10 mouse cellular contexts compared by ENCODE assay signal in the genomic region with DNA sequence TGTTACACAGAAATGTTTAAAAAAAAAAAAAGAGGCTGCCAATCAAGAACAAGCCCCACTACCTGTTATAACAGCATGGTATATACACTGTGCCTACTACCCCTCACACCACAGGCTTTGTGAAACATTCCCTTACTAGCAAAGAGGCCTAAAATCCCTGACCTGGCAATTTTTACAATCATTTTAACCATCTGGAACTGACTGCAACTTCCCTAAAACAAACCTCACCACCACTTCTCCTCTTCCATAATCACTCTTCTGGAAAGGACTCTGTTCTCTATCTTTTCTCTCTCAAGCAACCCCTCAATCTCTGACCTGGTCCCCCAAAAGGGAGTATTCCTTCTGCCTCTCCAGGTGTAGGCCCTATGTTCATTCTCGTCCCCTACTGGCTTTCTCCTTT. TPM values are rescaled to one million over a fixed set of nuclear protein-coding genes. Genes with fewer than 3 reads are reported as not detected.
DNase-seq lines count a peak whose midpoint lies in the region; ATAC-seq lines count a peak whose summit lies in the region.
"Had no signal": no experiment of that assay in that cellular context is flagged by ENCODE, and none has a peak within 500 bp of the region (broad histone marks: within the 10 kb centered on the region; RNA-seq: fewer than 3 reads in every experiment).

No protein-coding gene starts in this region.

- no peaks in the 10 kb centered on the region for H3K36me3 ChIP-seq in hindbrain, embryonic 10.5 days
- no peaks in the 10 kb centered on the region for H3K36me3 ChIP-seq in hindbrain, embryonic 11.5 days (ENCODE audit: control insufficient read depth, insufficient read depth, low read length)
- H3K36me3 ChIP-seq in embryonic facial prominence, embryonic 10.5 days (replicated peaks), result no peaks in the 10 kb centered on the region
- no peaks in the 10 kb centered on the region for H3K36me3 ChIP-seq in hindbrain, embryonic 15.5 days
- H3K36me3 ChIP-seq in midbrain, embryonic 14.5 days (ENCODE audit: control insufficient read depth, insufficient read depth, low read length), result no peaks in the 10 kb centered on the region

- H3K4me1 ChIP-seq in hindbrain, embryonic 10.5 days (replicated peaks), result peaks cover 41% of the 10 kb centered on the region
- peaks cover 5% of the 10 kb centered on the region for H3K4me1 ChIP-seq in hindbrain, embryonic 11.5 days (replicated peaks; ENCODE audit: control insufficient read depth, insufficient read depth, low read length)
- H3K4me1 ChIP-seq in embryonic facial prominence, embryonic 10.5 days, result peaks cover 45% of the 10 kb centered on the region
- H3K4me1 ChIP-seq in hindbrain, embryonic 15.5 days (replicated peaks), result peaks cover 42% of the 10 kb centered on the region
- peaks cover 32% of the 10 kb centered on the region for H3K4me1 ChIP-seq in midbrain, embryonic 14.5 days (ENCODE audit: control insufficient read depth, insufficient read depth, low read length)

- no peaks in the 10 kb centered on the region for H3K9me3 ChIP-seq in hindbrain, embryonic 10.5 days
- no peaks in the 10 kb centered on the region for H3K9me3 ChIP-seq in hindbrain, embryonic 11.5 days (ENCODE audit: control insufficient read depth, low read length)
- H3K9me3 ChIP-seq in embryonic facial prominence, embryonic 10.5 days, result no peaks in the 10 kb centered on the region
- H3K9me3 ChIP-seq in hindbrain, embryonic 15.5 days, result no peaks in the 10 kb centered on the region
- no peaks in the 10 kb centered on the region for H3K9me3 ChIP-seq in midbrain, embryonic 14.5 days (ENCODE audit: control insufficient read depth, low read length)

- H3K27ac ChIP-seq in hindbrain, embryonic 10.5 days, result no peak overlapping the region
- H3K27ac ChIP-seq in hindbrain, embryonic 11.5 days (ENCODE audit: low read depth, low read length), result no peak overlapping the region
- H3K27ac ChIP-seq in embryonic facial prominence, embryonic 10.5 days (replicated peaks), result no peak overlapping the region
- no peak overlapping the region for H3K27ac ChIP-seq in hindbrain, embryonic 15.5 days (replicated peaks)
- no peak overlapping the region for H3K27ac ChIP-seq in midbrain, embryonic 14.5 days (replicated peaks; ENCODE audit: low read depth, low read length)

- ATAC-seq in hindbrain, embryonic 11.5 days (ENCODE audit: low FRiP score), result no peak
- no peak for ATAC-seq in hindbrain, embryonic 15.5 days (ENCODE audit: low FRiP score, low read depth)
- no peak for ATAC-seq in midbrain, embryonic 14.5 days (ENCODE audit: low FRiP score, low TSS enrichment)
- ATAC-seq: Patski had no signal

- H3K27me3 ChIP-seq in hindbrain, embryonic 10.5 days (ENCODE audit: insufficient read depth, poor library complexity, severe bottlenecking), result no peaks in the 10 kb centered on the region
- H3K27me3 ChIP-seq in hindbrain, embryonic 11.5 days (ENCODE audit: control insufficient read depth, insufficient read depth, low read length), result no peaks in the 10 kb centered on the region
- no peaks in the 10 kb centered on the region for H3K27me3 ChIP-seq in embryonic facial prominence, embryonic 10.5 days (replicated peaks; ENCODE audit: low read depth, poor library complexity, severe bottlenecking)
- no peaks in the 10 kb centered on the region for H3K27me3 ChIP-seq in hindbrain, embryonic 15.5 days
- H3K27me3 ChIP-seq in midbrain, embryonic 14.5 days (ENCODE audit: control insufficient read depth, insufficient read depth, low read length), result no peaks in the 10 kb centered on the region
- H3K27me3 ChIP-seq: Patski had no signal

- no peak for DNase-seq in hindbrain, embryonic 10.5 days (ENCODE audit: low spot score)
- no peak for DNase-seq in hindbrain, embryonic 11.5 days (ENCODE audit: low spot score)
- no peak for DNase-seq in embryonic facial prominence, embryonic 10.5 days (ENCODE audit: low spot score)
- DNase-seq in midbrain, embryonic 14.5 days, result no peak
- no peak for DNase-seq in ovary, adult 18-20 months (ENCODE audit: low spot score)
- DNase-seq in spleen, postnatal 14 days (ENCODE audit: low spot score in 2 of 2), result no peak
- DNase-seq in spleen, adult 18-20 months, result no peak
- DNase-seq: gastrocnemius, postnatal 25 days had no signal

- H3K9ac ChIP-seq in hindbrain, embryonic 11.5 days (ENCODE audit: low read depth, low read length), result no peak overlapping the region
- H3K9ac ChIP-seq in hindbrain, embryonic 15.5 days, result no peak overlapping the region
- H3K9ac ChIP-seq in midbrain, embryonic 14.5 days (replicated peaks; ENCODE audit: low read length), result peak overlapping the region; percentile 23; the same call in 1 of the 2 replicates

- 57% methylated on average over 1 of the region's 1 CpGs for WGBS in hindbrain, embryonic 10.5 days
- 79% methylated on average over 1 of the region's 1 CpGs for WGBS in hindbrain, embryonic 11.5 days
- WGBS in embryonic facial prominence, embryonic 10.5 days, result 68% methylated on average over 1 of the region's 1 CpGs
- 61% methylated on average over 1 of the region's 1 CpGs for WGBS in hindbrain, embryonic 15.5 days
- 56% methylated on average over 1 of the region's 1 CpGs for WGBS in midbrain, embryonic 14.5 days

- peak overlapping the region; percentile 20; the same call in 1 of the 2 replicates for H3K4me3 ChIP-seq in hindbrain, embryonic 10.5 days
- no peak overlapping the region for H3K4me3 ChIP-seq in hindbrain, embryonic 11.5 days (ENCODE audit: low read depth, low read length)
- peak overlapping the region; percentile 25; the same call in 1 of the 2 replicates for H3K4me3 ChIP-seq in embryonic facial prominence, embryonic 10.5 days
- no peak overlapping the region for H3K4me3 ChIP-seq in hindbrain, embryonic 15.5 days
- 0 out of 2 replicates have a peak overlapping the region, but pooled peaks have one; percentile 7 for H3K4me3 ChIP-seq in midbrain, embryonic 14.5 days (replicated peaks; ENCODE audit: low read depth, low read length)

- no peak overlapping the region for H3K4me2 ChIP-seq in hindbrain, embryonic 11.5 days (replicated peaks; ENCODE audit: low read depth, low read length)
- peak overlapping the region; percentile 60 for H3K4me2 ChIP-seq in hindbrain, embryonic 15.5 days
- peak overlapping the region; percentile 89 for H3K4me2 ChIP-seq in midbrain, embryonic 14.5 days (ENCODE audit: low read length)

RNA-seq across cellular contexts. Expression of gene Rmnd5a, which starts 2.4 kb away (rescaled TPM):
- 7.9 and 10.4 TPM in 2 replicates for polyA plus RNA-seq in hindbrain, embryonic 10.5 days (2016; fragmentation: Nextera tagmentation; extraction: Ambion mirVana)
- 7.1 and 10.6 TPM in 2 replicates for polyA plus RNA-seq in hindbrain, embryonic 11.5 days (2014; fragmentation: Nextera tagmentation; extraction: Ambion mirVana)
- polyA plus RNA-seq in embryonic facial prominence, embryonic 10.5 days (2016; fragmentation: Nextera tagmentation; extraction: Ambion mirVana), result 12.3 and 13.6 TPM in 2 replicates
- polyA plus RNA-seq in hindbrain, embryonic 15.5 days (2015; fragmentation: Nextera tagmentation; extraction: Ambion mirVana), result 10.4 and 11.5 TPM in 2 replicates
- 5.5 and 6.7 TPM in 2 replicates for polyA plus RNA-seq in midbrain, embryonic 14.5 days (2014; fragmentation: Nextera tagmentation; extraction: Ambion mirVana)

RNA-seq across cellular contexts. Expression of gene Rnf103, which starts 55.6 kb away (rescaled TPM):
- polyA plus RNA-seq in hindbrain, embryonic 10.5 days (2016; fragmentation: Nextera tagmentation; extraction: Ambion mirVana), result 10.6 and 12.3 TPM in 2 replicates
- 18.8 and 19.5 TPM in 2 replicates for polyA plus RNA-seq in hindbrain, embryonic 11.5 days (2014; fragmentation: Nextera tagmentation; extraction: Ambion mirVana)
- polyA plus RNA-seq in embryonic facial prominence, embryonic 10.5 days (2016; fragmentation: Nextera tagmentation; extraction: Ambion mirVana), result 10.9 TPM in 2 replicates
- polyA plus RNA-seq in hindbrain, embryonic 15.5 days (2015; fragmentation: Nextera tagmentation; extraction: Ambion mirVana), result 25.5 and 26.5 TPM in 2 replicates
- 24.5 and 34.5 TPM in 2 replicates for polyA plus RNA-seq in midbrain, embryonic 14.5 days (2014; fragmentation: Nextera tagmentation; extraction: Ambion mirVana)

Comparison
In these comparisons a context has a peak if more than half of its experiments do, and no peak if none do; other contexts are left out.
1. H3K4me3 ChIP-seq: peak in hindbrain, embryonic 10.5 days (single experiment), embryonic facial prominence, embryonic 10.5 days (single experiment) and midbrain, embryonic 14.5 days (single experiment); none in hindbrain, embryonic 11.5 days (single experiment) and hindbrain, embryonic 15.5 days (single experiment).